Mouse (Mus musculus): ENCODE measurements around the gene 2410137M14Rik. TPM values are rescaled to one million over a fixed set of nuclear protein-coding genes. Genes with fewer than 3 reads are reported as not detected.

The 2410137M14Rik gene
- total and polyA plus RNA-seq, 3 experiments: not detected

DNA sequence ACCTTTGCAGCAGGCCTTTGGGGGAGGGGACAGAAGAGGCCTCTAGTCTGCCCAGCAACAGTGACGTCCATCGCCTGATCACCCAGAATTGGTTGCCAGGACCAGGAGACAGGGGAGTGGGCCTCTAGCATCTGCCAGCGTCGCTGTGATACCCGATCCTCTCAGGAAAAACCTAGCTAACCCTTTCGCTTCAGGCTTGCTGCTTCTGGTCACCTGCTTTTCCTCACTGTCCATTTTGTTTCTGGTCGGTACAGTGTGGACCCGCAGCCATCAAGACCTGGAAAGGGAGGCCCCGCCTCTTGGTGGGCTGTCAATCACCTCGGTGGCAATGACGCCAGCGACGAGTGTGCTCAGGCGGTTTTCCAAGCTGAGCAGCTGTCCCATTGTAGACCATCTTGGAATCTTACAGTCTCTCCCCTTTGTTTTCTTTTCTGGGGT is 47.7 kb upstream of the 2410137M14Rik start:
- no peak overlapping the region for H3K9ac ChIP-seq (ENCODE audit: control insufficient read depth, low read depth, low read length, poor library complexity, severe bottlenecking)
- no peak overlapping the region for H3K27ac ChIP-seq (ENCODE audit: control insufficient read depth, low read depth, low read length)
- H3K4me1 ChIP-seq (ENCODE audit: control insufficient read depth in 1 of 2, insufficient read depth in 2 of 2, low read length in 2 of 2): no peaks in the 10 kb centered on the region
- H3K4me3 ChIP-seq (ENCODE audit: control insufficient read depth in 1 of 2, insufficient read depth in 1 of 2, low read depth in 2 of 2, low read length in 2 of 2): no peak overlapping the region
- TF ChIP-seq RAD21 (IDR thresholded peaks at IDR 0.05; ENCODE audit: low read depth, low read length): no peak
- TF ChIP-seq MAFK (IDR thresholded peaks at IDR 0.05; ENCODE audit: borderline replicate concordance, low read depth, low read length): no peak
- no peak for TF ChIP-seq MXI1 (IDR thresholded peaks at IDR 0.05; ENCODE audit: low read depth, low read length)
- no peak for TF ChIP-seq POLR2AphosphoS2 (IDR thresholded peaks at IDR 0.05; ENCODE audit: low read length)
- TF ChIP-seq USF2 (IDR thresholded peaks at IDR 0.05; ENCODE audit: borderline replicate concordance in 1 of 2, insufficient read depth in 1 of 2, low read depth in 1 of 2, low read length in 2 of 2): no peak
- no peak for TF ChIP-seq USF1 (IDR thresholded peaks at IDR 0.05; ENCODE audit: low read depth, low read length)
- no peak for TF ChIP-seq KAT2A (conservative IDR thresholded peaks at IDR 0.05; ENCODE audit: low read depth, low read length)
- no peak for TF ChIP-seq NELFE (IDR thresholded peaks at IDR 0.05; ENCODE audit: low read depth, low read length)
- TF ChIP-seq POLR2A (IDR thresholded peaks at IDR 0.05; ENCODE audit: control insufficient read depth in 1 of 2, insufficient read depth in 1 of 2, low read depth in 1 of 2, low read length in 2 of 2, poor library complexity in 1 of 2): no peak
- TF ChIP-seq MEF2A (IDR thresholded peaks at IDR 0.05; ENCODE audit: extremely low read depth, insufficient replicate concordance, low read depth, low read length, poor library complexity, severe bottlenecking): no peak
- no peaks in the 10 kb centered on the region for H3K36me3 ChIP-seq (ENCODE audit: control insufficient read depth in 1 of 2, insufficient read depth in 2 of 2, low read length in 2 of 2)
- no peaks in the 10 kb centered on the region for H3K79me2 ChIP-seq (ENCODE audit: control insufficient read depth, insufficient read depth, low read length, poor library complexity)
- H3K27me3 ChIP-seq (ENCODE audit: control insufficient read depth in 1 of 2, insufficient read depth in 2 of 2, low read length in 2 of 2): peaks cover 0 to 2% of the 10 kb centered on the region in 2 experiments; a peak in 1 of 4 replicates
- no peak for DNase-seq (ENCODE audit: low read depth, low spot score)
- no peaks in the 10 kb centered on the region for H3K9me3 ChIP-seq (replicated peaks; ENCODE audit: insufficient read depth, low read length)

DNA sequence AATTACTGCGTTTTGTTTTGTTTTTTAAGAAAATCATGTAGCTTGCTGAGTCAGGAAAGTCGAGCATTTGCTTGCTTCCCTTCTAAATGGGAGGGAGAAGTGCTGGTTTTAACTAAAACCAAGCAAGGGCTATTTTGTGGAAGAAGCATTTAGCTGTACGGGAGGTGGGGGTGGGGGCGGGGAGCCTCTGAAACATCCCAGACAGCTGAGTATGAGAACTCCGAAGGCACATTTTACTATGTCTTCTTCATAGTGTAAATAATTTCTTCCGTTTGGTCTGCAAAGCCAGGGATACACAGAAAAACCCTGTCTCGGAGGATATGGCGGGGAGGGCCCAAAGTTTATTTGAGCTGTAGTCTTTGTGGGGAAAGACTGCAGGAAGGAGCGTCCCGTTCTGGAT is 47.2 kb upstream of the 2410137M14Rik start:
- Histone ChIP-seq H3K9me3 (replicated peaks; ENCODE audit: insufficient read depth, low read length) (no peaks in the 10 kb centered on the region), H3K4me1 (ENCODE audit: control insufficient read depth in 1 of 2, insufficient read depth in 2 of 2, low read length in 2 of 2) (no peaks in the 10 kb centered on the region), H3K36me3 (ENCODE audit: control insufficient read depth in 1 of 2, insufficient read depth in 2 of 2, low read length in 2 of 2) (no peaks in the 10 kb centered on the region), H3K27ac (ENCODE audit: control insufficient read depth, low read depth, low read length) (no peak overlapping the region), H3K4me3 (ENCODE audit: control insufficient read depth in 1 of 2, insufficient read depth in 1 of 2, low read depth in 2 of 2, low read length in 2 of 2) (no peak overlapping the region), H3K9ac (ENCODE audit: control insufficient read depth, low read depth, low read length, poor library complexity, severe bottlenecking) (no peak overlapping the region), H3K79me2 (ENCODE audit: control insufficient read depth, insufficient read depth, low read length, poor library complexity) (no peaks in the 10 kb centered on the region), H3K27me3 (ENCODE audit: control insufficient read depth in 1 of 2, insufficient read depth in 2 of 2, low read length in 2 of 2) (peaks cover 0 to 2% of the 10 kb centered on the region in 2 experiments; a peak in 2 of 4 replicates)
- no peak for DNase-seq (ENCODE audit: low read depth, low spot score)
- TF ChIP-seq MYC (IDR thresholded peaks at IDR 0.05; ENCODE audit: low read depth, low read length): no peak
- no peak for TF ChIP-seq MAZ (IDR thresholded peaks at IDR 0.05; ENCODE audit: low read depth, low read length)
- TF ChIP-seq MEF2A (IDR thresholded peaks at IDR 0.05; ENCODE audit: extremely low read depth, insufficient replicate concordance, low read depth, low read length, poor library complexity, severe bottlenecking): no peak
- TF ChIP-seq USF1 (IDR thresholded peaks at IDR 0.05; ENCODE audit: low read depth, low read length): no peak
- no peak for TF ChIP-seq TBP (IDR thresholded peaks at IDR 0.05; ENCODE audit: low read depth, low read length)
- no peak for TF ChIP-seq GATA1 (IDR thresholded peaks at IDR 0.05; ENCODE audit: low read depth, low read length)
- no peak for TF ChIP-seq GABPA (IDR thresholded peaks at IDR 0.05; ENCODE audit: low read depth, low read length)
- TF ChIP-seq SIN3A (IDR thresholded peaks at IDR 0.05; ENCODE audit: low read length): no peak
- no peak for TF ChIP-seq RAD21 (IDR thresholded peaks at IDR 0.05; ENCODE audit: low read depth, low read length)
- TF ChIP-seq MAX (IDR thresholded peaks at IDR 0.05; ENCODE audit: low read length): no peak

Measured in MEL (cell line).